Mouse (Mus musculus): ENCODE measurements around the gene Thbs3.

DNA sequence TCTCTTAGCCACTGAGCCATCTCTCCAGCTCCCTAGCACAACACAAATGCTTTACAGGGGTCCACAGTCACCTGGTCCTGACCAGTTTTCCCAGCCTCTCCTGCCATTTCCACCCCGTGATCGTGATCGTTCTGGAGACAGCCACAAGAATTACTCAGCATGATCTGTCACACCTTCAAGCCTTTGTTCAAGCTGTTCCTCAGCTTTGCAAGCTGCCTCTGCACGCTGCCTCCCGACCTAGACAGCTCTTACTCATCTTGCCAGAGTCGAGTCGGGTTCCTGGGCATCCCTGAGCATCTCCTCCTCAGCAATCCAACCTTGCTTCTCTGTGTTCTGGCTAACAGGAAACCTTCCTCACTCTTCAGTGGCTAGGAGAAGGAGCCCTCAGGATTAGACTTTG lies 44.1 kb downstream of the Thbs3 start, which contains the start of gene Dpm3:
- TF ChIP-seq CTCF (conservative IDR thresholded peaks at IDR 0.05 in 1 of 2, IDR thresholded peaks at IDR 0.05 in 1 of 2; ENCODE audit: low read depth in 2 of 2, low read length in 2 of 2) (no peak), POLR2A (IDR thresholded peaks at IDR 0.05; ENCODE audit: low read depth, low read length) (no peak), HCFC1 (IDR thresholded peaks at IDR 0.05; ENCODE audit: low read depth, low read length) (no peak), ZC3H11A (IDR thresholded peaks at IDR 0.05; ENCODE audit: low read depth, low read length) (no peak), ZNF384 (IDR thresholded peaks at IDR 0.05; ENCODE audit: low read depth, low read length) (no peak), E2F4 (IDR thresholded peaks at IDR 0.05; ENCODE audit: insufficient replicate concordance, low read depth, low read length) (no peak), EP300 (IDR thresholded peaks at IDR 0.05; ENCODE audit: low read length) (no peak), MAX (IDR thresholded peaks at IDR 0.05; ENCODE audit: low read length) (no peak), JUND (conservative IDR thresholded peaks at IDR 0.05; ENCODE audit: low read depth, low read length) (no peak), TBP (conservative IDR thresholded peaks at IDR 0.05; ENCODE audit: low read depth, low read length) (no peak)

All from CH12.LX (cell line).